Mouse (Mus musculus) 3T3-L1 (cell line): ENCODE measurements around the gene Syngr4.
"Not testable (repeated sequence)": the region's sequence is repeated elsewhere in the genome, so short reads cannot be mapped to it uniquely, and the experiment has no call there.

Experiments
- DNase-seq: peaks from one replicate; pipeline ENCODE4 v3.0.0-alpha.2; 2015; ENCODE audit warnings: low read depth, low spot score

Gene Syngr4

GRCm38 (mm10) chr7:45896517-45897257, at the start of gene Syngr4, which contains the start of gene Tmem143:
TSS of gene Syngr4 (minus strand) at chr7:45896714.
TSS of gene Tmem143 (plus strand) at chr7:45896941.
- peak; percentile 99 for DNase-seq

- peak; percentile 24 for DNase-seq
Observed at GRCm38 (mm10) chr7:45943280-45943679, 46.8 kb upstream of the Syngr4 start.

DNA sequence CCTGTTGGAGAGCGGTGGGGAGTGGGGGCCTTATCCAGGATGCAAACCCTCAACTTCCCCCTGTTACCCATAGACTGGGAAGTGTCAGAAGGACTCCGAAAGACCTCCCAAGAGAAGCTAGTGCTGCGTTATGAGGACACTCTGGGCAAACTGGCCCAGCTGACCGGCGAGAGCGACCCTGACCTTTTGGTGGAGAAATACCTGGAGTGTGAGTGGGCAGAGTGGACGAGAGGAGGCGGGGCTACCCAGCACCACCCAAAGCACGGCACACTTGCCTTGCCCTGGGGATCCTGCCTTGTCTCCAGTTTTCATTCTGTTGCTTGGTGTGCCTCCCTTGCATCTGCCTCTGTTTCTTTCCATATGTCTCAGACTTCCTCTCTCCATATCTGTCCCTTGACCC, 45.5 kb upstream of the Syngr4 start:
- no peak for DNase-seq

GRCm38 (mm10) chr7:45939836-45940235, 43.3 kb upstream of the Syngr4 start:
- no peak for DNase-seq

GRCm38 (mm10) chr7:45935114-45935513, 38.6 kb upstream of the Syngr4 start:
- DNase-seq, result peak; percentile 79

- DNase-seq, result not testable (repeated sequence)
Observed at GRCm38 (mm10) chr7:45933766-45934165, 37.3 kb upstream of the Syngr4 start.

- DNase-seq, result no peak
Observed at GRCm38 (mm10) chr7:45929688-45930087, 33.2 kb upstream of the Syngr4 start.

GRCm38 (mm10) chr7:45928626-45929295, 32.2 kb upstream of the Syngr4 start:
- DNase-seq, result no peak

- no peak for DNase-seq
Observed at GRCm38 (mm10) chr7:45924429-45924816, 27.9 kb upstream of the Syngr4 start.

- DNase-seq, result peak; percentile 48
Observed at GRCm38 (mm10) chr7:45923762-45924428, 27.4 kb upstream of the Syngr4 start, which contains the start of gene Ccdc114. TSS of gene Ccdc114 (plus strand) at chr7:45924072.

- DNase-seq, result peak; percentile 90
Observed at GRCm38 (mm10) chr7:45922928-45923761, 26.6 kb upstream of the Syngr4 start.

DNA sequence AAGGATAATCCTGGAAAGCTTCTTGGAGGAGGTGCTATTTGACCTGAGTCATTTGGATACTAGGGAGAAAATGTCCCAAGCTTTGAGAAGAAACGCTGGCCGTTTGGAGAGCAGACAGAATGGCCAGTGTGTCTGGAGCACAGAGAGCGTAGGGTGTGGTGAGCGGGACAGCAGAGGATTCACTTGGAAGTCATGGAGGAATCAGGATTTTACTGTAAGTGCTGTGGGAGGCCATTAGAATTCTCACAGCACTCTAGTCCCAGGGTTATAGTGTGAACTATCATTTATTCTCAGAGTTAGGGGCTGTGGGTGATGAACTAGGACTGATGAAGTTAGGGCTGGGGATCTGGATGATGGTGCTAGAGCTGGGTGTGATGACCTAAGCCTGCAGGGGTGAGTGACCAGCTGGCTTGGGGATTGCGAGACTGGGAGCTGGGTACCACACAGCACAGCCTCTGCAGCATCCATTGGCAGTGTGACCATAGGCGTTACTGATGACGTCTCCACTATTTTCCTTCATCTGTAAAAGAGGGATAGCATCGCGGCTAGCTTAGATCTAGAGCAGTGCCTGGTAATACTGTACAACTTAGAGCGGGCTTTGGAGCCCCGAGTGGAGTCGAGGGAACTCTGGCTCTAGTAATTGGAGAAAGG, 25.6 kb upstream of the Syngr4 start:
- peak; percentile 18 for DNase-seq

DNA sequence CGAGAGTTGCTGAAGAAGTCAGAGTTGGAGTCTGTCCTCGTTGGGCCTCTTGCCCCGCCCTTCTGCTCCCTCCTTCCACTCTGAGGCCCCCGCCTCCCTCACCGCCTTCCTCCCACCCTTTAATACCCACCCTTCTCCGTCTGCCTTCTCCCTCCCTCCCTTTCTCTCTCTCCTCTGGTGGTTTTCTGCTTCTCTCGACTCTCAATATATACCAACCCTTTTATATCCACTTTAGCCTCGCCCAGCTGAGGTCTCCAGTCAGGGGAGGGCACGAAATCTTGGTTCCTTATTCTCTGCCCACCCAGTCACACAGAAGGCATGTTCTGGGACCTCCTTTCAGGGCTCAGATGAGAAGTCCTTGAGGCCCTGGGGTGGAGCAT, 24.7 kb upstream of the Syngr4 start, which contains the start of gene Emp3:
Emp3 (minus strand) TSS at position 163 of the 380 bp plus-strand sequence.
- DNase-seq, result peak; percentile 84

DNA sequence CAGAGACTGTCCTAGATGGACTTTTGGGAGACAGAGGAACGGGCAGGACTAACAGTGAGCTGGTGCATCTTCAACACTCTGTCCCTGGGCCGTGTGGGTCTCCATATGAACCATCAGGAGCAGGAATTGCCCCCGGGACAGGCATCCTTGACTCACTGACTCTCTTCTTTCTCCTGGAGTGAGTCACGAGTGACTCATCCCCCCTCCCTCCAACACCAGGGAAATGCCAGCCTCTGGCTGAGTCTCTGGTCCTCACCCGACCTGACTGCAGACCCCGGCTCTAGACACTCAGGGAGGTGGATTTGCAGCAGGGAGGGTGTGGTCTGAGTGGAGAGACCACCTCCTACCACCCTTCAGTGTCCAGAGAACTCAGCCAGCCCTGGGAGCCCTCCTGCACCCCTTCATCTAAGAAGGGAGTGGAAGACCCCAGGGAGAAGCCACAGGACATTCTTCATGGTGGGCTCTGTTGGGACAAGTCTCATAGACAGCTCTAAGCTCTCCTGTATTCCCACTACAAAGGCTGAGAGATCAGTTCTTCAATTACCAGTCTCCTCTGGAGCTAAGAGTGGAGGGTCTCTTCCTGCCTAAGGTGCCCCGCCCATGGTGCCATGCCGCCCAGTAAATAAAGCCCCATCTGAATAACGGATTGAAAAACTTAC, 24.2 kb upstream of the Syngr4 start:
- peak; percentile 94 for DNase-seq

- peak; percentile 14 for DNase-seq
Observed at GRCm38 (mm10) chr7:45919761-45920160, 23.2 kb upstream of the Syngr4 start.

GRCm38 (mm10) chr7:45919083-45919671, 22.7 kb upstream of the Syngr4 start:
- DNase-seq, result peak; percentile 20

GRCm38 (mm10) chr7:45917926-45918325, 21.4 kb upstream of the Syngr4 start:
- DNase-seq, result no peak

- DNase-seq, result no peak
Observed at GRCm38 (mm10) chr7:45917004-45917704, 20.6 kb upstream of the Syngr4 start.
